Mouse (Mus musculus) gastrocnemius, postnatal 14 days (tissue): Measurements from ENCODE around the gene Cyb5rl. TPM values are rescaled to one million over a fixed set of nuclear protein-coding genes. Genes with fewer than 3 reads are reported as not detected.

ENCODE experiments used
- DNase-seq: peaks from one replicate; pipeline ENCODE4 v3.0.0; 2021; ENCODE audit warnings: mixed read lengths
- intact Hi-C: fragments of 180-260 bp; cut with DNase I; formaldehyde crosslinking; loops from one replicate; pipeline ENCODE4 v1.15.1; 2025; ENCODE audit warnings: low total_unique reads
- total RNA-seq, 2 experiments: library from RNA; stranded (reverse); gene quantifications; 2 replicates each; pipeline ENCODE4 v1.2.3; 2021

The Cyb5rl gene
- total RNA-seq, 2 experiments from 2014 or later: 16.2 to 17.1 TPM

DNA sequence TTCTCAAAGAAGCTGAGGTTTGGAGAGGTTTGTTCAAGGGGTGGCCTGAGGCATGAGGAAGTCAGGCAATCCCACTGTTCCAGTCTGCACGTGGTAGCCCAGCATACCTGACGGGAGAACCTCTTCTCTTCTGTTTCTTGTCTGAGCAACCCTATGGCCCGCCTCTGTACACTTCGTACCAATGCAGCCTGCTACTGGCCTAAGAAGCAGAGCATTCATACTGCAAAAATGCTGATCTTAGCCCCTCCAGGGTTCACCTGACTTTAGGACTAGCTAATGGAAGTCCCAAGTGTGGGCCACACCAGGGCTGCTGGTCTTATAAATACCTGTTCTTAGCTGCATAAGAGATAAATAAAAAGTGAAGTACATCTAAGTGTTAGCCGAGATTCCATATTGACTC, 8.4 kb upstream of the Cyb5rl start:
- intact Hi-C loops: no loop called here
- DNase-seq: no peak

DNA sequence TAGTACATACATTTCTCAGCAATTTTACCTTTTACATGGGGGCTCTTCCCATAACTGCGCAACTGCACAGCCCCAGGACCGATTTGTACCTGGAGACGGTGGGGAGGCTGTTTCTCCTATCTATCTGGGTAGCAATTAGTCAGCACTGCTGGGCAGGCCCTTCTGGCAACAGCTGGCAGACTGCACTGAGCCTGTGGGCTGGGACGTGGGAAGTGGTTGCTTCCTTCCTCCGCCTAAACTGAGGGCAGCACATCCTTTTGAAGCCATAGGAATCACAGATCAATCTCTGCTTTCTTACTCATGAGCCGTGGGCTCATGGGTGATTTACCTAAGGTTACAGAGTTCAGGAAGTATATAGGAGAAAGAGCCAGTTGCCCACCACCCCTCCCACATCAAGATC, 8.0 kb upstream of the Cyb5rl start:
- no peak for DNase-seq
- intact Hi-C loops: no loop called here

DNA sequence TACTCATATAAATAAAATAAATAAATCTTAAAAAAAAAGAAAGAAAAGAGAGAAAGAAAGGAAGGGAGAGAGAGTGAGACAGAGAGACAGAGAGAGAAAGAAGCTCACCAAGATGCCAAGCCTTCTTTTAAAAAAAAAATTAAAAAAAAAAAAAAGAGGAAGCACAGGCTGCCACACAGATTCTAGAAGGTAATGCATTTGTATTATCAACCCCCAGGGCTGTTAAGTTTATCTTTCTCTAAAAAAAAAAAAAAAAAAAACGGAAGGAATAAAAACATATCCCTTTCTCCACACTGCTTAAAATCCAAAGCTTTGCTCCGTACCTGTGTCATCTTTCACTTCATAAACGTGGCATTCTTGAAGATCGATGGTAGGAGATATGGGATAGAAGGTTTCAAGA, 5.2 kb upstream of the Cyb5rl start:
- intact Hi-C loops: no loop called here
- no peak for DNase-seq

DNA sequence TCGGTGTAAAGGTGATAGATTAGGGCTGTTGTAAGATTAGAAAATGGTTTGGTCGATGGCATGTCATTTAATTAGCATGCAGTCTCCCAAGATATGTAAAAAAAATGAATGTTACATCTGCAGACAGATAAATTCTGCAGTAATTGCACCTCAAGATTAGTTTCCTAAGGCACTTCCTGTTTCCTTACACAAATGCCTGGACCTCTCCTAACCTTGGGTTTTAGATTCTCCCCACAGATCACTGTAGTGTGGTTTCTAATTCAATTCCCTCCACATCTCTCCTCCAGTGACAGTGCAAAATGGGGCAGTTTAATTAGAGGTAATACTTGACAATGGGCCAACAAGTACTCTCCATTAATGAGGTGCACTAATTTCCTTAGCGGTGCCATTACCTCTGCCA, 3.6 kb upstream of the Cyb5rl start:
- intact Hi-C loops: no loop called here
- DNase-seq: no peak

DNA sequence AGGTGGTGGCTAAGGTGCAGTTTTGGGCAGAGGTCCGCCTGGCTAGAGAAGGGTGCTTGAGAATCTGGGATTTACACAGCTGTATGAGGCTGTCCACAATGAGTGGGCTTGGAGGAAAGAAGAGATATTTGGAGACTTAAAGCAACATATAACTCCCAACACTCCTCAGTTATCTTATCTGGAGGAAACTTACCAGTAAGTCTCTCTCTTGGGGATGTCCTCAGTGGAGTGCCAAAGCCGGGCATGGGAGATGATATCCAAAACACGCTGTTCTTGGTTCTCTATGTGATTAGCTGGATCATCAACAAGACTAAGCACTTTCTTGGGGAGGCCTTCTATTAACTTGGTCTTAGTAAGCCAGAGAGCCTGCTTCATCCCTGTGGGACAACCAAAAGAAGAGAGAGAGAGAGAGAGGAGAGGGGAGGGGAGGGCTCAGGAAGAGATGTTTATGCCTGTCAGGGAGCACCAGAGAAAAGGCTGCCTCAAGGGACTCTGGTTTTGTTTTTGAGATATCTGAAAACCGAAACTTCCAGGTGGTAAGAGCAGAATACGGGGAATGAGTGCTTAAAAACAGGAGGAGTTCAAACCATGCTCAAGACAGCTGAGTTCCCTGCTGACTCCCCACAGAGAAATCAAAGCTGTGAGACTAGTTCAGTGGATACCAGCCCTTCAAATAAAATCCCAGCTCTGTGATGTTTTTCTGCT, 2.2 kb upstream of the Cyb5rl start:
- intact Hi-C loops: no loop called here
- no peak for DNase-seq

DNA sequence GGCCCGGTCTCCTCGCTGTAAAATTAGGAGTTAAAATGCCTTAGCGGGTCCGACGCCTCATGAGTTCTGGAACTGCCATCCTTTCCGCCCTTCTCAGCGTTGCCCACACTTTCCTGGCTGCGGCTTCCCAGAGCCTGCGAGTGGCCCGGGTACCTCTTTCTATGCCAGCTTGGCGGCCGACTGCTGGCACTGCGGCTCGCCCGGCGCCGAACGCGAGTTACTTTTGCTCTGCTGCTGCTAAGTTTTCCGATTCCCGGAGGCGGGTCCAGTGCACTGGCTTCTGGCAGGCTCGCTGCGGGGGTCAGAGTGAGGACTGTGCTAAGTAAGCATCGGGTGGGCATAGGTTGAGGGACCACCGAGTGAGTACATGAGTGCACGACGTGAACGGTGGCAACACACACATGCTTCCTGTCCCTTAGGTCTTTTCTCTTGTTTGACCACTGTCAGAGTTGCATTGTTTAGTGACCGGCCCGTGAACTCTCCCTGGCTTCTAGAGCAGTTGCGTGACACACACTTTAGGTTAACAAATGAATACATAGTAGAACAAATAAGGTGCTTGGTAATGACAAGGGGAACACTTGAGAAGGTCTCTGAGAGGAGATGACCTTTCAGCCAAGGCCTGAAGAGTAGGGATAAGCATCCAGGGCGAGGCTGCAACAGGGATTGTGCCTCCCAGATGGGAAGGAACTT, 508 bp downstream of the Cyb5rl start:
- peak; percentile 52 for DNase-seq

DNA sequence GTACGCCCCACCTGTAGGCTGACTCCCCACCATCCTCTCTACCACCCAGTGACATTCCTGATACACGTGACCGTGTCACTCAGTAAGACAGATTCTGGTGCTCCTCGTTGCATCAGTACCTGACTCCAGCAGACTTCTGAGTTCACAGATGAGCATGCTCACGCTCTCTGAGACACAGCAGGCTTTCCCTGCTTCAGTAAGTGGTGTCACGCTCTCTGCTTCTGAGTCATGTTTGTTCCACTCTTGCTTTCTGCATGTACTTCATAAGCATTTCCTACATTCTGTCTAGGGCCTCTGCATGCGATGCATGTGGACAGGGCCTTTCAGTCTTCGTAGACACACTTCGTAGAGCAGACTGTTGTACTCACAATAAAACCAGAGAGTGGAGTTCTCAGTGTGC, 5.6 kb downstream of the Cyb5rl start:
- DNase-seq: no peak
- intact Hi-C loops: no loop called here

More for the DNA sequence above, 508 bp downstream of the Cyb5rl start:
- intact Hi-C loops: no loop called here

DNA sequence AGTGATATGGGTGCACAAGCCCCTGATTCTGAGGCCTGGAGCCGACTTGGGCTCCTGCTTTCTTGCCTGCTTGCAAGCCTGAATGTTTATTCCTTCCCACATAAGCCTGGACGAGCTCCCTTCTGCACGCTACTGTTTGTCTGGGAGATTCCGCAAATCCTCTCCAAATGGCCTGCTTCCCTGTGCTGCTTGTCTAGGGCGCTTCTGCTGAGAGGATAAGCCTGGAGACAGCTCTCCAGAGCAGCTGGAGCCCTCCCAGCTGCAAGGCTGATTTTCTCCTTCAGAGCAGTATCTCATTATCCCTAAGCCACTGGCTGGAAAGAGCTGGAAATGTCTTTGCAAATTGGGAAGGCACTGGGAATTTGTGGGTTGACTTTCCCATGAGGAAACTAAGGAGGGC, 8.7 kb downstream of the Cyb5rl start:
- intact Hi-C loops: no loop called here
- peak; percentile 30 for DNase-seq

DNA sequence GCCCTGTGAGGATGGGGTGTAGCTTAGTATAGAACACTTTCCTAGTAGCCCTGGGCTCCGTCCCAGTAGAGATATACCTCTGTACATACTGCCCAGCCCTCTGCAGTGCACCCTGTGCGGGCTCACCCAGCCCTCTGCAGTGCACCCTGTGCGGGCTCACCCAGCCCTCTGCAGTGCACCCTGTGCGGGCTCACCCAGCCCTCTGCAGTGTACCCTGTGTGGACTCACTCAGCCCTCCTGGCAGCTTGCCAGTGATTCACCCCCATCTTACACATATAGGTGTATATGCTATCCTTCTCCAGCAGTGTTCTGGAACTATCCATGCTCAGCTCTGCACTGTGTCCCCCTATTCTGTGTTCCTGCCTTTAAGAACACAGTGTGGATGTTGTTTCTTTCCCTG, 12.1 kb downstream of the Cyb5rl start:
- intact Hi-C loops: no loop called here
- DNase-seq: no peak

DNA sequence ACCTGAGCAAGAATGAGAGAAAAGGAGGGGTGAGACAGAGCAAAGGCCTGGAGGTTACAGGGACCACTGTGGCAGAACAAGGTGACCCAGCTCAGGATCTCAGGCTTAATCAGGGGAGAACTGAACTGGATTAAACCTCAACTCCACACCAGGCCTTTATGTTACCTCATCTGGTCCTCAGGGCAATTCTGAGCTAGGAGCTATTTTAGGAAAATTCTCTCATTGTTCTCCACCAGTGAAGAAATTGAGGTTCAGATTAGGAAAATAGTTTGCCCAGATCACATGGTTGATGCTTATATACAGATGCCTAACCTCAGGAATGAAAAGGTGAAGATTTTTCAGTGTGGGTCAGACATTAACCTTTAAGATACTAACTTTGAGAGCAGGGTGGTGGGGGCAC, 12.9 kb downstream of the Cyb5rl start:
- DNase-seq: no peak
- intact Hi-C loops: loop anchor here (10.0 kb wide), 1 partner anchor 245 kb away; no protein-coding TSS in a partner anchor

DNA sequence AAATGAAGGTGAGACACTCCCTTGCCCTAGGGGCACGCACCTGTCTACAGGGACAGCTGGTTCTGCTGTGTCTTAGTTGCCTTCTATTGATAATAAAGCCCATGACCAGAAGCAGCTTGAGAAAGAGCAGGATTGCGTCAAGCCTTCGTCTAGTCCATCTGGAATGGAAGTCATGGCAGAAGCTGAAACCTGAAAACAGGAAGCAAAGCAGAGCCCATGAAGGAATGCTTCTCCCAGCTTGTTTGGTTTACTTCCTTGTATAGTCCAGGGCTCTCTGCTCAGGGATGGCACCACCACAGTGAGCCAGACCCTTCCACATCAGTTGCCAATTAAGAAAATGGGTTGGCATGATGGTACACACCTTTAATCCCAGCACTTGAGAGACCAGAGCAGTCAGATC, 15.4 kb downstream of the Cyb5rl start:
- no peak for DNase-seq
- intact Hi-C loops: loop anchor here (10.0 kb wide), 1 partner anchor 247 kb away; no protein-coding TSS in a partner anchor

DNA sequence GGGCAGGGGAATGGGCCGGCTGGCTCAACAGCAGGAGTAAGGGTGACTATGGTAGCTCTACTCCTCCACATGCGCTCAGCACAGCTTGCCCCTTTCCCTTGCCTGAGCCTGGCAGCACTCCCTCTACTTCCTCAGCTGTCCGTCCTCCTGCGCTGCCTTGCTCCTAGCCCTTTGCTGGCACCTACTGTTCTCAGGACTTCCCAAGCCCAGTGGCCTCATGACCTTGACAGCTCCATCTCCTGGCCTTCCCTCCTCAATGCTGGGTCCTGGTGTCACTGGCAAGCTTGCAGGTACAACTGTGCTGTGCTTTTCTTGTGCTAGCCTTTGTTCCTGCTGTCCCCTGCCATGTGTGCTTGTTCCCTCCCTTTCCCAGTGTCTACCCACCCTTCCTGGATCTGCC, 16.3 kb downstream of the Cyb5rl start:
- intact Hi-C loops: loop anchor here (10.0 kb wide), 1 partner anchor 248 kb away; no protein-coding TSS in a partner anchor
- DNase-seq: no peak

DNA sequence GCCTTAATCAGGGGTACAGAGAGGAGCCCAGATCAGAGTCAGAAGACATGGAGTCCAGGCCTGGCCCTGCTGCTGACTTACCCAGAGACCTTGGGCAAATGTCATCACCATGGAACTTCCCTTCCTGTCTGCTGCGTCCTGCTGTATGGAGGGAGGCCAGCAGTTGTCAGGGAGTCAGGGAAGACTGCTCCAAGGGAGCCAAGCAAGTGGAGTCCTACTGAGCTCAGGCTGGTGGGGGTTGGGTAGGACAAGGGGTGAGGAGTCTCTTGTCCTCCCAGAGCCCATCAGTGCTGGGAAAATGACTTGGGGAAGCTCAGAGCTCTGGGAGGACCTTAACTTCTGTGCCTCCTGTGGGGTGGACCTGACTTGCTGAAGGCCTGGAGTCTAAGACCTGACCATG, 17.6 kb downstream of the Cyb5rl start:
- intact Hi-C loops: loop anchor here (10.0 kb wide), 1 partner anchor 250 kb away; no protein-coding TSS in a partner anchor
- DNase-seq: no peak

DNA sequence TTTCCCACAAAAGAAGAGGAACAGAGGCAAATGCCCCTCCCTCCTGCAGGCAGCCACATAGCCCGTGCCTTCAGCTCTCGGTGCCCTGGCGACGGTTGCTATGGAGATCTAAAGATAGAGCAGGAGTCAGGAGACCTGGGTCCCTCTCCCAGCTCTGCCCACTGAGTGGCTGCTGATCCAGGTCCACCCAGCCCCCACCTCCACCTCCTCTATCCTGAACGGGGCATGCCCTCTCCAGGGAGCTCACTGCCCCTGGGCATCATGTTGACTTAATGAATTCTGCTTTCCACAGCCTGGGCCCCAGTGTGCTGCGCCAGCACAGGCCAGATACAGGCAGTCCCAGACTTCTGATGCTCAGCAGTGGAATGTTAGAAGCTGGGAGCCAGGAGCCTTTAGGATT, 18.1 kb downstream of the Cyb5rl start:
- DNase-seq: no peak
- intact Hi-C loops: loop anchor here (10.0 kb wide), 1 partner anchor 250 kb away; no protein-coding TSS in a partner anchor

DNA sequence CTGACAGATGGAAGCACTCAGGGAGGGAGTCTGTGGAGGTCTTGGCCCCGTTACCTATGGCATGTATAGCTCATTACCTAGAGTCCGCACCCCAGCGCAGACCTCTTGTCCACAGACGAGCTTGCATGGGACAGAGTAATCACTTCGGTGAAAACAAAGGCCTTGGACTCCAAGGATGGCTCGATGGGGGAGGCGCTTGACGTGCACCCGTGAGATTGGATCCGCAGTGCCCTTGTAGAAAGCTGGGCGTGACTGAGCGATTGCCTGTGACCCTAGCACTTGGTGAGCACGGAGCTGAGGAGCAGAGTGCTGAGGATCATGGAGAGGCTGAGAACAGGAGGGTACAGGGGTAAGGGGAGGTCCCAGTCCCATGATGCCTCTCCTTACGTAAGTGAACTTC, 24.9 kb downstream of the Cyb5rl start:
- intact Hi-C loops: no loop called here
- no peak for DNase-seq

DNA sequence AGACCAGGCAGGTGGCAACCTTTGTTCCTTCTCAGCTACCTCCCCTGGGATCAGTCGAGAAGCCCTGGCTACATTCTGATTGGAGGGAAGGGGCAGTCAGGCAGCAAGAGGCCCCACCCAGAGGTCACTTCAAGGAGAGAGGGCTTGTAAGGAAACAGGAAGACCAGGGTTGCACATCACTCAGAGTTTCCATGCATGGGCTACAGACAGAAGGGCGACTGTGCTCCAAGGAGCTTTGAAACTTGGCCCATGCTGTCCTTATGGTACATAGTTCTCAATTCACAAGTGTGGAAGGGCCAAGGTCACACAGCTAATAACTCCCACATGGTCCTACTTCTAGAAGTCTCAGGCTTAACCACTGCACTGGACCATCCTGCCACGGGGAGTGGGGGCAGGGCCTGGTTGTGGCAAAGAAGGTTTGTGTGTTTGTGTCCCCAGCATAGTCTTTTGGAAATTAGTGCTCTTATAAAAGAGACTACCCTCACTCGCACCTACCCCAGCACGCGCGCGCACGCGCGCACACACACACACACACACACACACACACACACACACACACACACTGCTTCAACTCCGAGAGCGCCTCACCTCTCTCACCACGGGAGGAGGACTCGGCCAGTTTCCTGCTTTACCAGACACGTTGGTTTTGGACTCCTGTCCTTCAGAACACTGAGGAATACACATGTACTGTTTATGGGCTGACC, 27.8 kb downstream of the Cyb5rl start:
- DNase-seq: no peak
- intact Hi-C loops: no loop called here

DNA sequence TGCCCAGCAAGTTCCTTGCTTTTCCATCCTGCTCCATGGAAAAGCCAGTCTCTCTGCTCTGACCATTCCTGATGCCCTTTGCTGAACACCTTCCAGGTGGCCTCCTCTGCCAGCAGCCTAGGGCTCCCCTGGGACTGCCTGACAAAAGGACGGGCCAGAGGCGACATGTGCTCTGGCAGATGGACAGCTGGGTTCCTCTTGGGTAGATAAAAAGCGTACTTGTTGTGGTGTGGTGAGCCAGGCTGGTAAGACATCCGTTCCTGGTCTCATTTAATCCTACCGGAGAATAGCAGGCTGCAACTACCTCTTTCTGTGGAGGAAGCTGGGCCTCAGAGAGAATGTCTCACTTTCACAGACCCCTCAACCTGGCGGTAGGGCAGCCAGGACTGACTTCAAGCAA, 29.3 kb downstream of the Cyb5rl start:
- DNase-seq: no peak
- intact Hi-C loops: no loop called here

DNA sequence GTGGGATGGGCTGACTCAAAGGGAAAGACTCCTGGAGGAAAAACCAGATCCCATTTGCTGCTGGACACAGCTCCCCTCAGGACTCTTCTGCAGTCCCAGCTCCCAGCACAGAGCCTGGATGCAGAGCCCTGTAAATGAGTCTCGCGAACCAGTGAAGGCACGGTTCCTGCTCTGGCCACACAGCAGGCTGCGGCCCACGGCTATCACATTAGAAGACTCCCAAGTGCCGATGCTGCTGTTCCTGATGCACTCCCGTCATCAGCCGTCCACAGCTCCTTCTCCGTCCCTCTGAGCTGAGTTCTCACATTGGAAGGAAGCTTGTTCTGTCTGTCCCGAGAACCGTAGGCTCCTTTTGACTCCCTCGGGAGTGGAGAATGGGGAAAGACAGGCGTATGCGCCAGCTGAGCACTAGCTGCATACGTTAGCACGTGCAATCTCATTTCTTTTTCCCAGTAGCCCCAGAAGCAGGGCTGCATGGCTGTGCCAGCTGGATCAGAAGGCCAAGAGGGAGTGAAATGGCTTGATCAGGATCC, 30.1 kb downstream of the Cyb5rl start, which contains the start of gene Cdcp2:
TSS of gene Cdcp2 (plus strand) at position 51 of the 533 bp plus-strand sequence.
- intact Hi-C loops: no loop called here

DNA sequence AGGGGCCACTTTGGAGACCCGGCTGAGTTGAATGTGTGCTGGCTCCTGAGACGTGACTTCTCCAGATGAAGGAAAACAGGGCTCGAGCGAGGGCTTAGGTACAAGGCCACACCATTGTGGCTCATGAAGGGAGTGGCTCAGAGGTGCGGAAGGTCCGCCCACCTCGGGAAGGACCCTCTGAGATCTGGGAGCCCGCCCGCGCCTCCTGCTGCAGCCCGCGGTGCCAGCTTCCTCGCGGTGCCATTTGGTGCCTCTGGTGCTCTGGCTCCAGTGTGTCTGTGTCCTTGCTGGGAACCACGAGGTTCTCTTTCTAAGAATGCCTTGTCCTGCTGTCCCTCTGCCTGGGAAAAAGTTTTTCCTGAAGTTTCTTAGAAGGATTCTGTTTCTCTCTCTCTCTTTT, 31.1 kb downstream of the Cyb5rl start:
- DNase-seq: no peak
- intact Hi-C loops: no loop called here

More for the DNA sequence above, 30.1 kb downstream of the Cyb5rl start, which contains the start of gene Cdcp2:
- DNase-seq: no peak

DNA sequence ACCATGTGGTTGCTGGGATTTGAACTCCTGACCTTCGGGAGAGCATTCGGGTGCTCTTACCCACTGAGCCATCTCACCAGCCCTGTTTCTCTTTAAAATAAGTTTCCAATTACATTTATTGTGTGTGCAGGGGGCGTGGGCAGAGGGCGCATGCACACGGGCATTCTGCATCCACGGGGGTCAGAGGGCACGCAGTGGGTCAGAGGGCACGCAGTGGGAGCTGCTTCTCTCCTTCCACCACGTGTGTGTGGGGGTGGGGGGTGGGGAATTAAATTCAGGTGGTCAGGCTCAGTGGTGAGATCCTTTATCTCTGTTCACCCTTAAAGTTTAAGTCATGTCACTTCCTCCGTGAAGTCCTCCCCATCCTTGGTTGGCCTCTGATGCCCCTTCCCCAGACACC, 31.6 kb downstream of the Cyb5rl start:
- DNase-seq: no peak
- intact Hi-C loops: no loop called here
